Mouse (Mus musculus): ENCODE measurements at regions not wholly inside any gene's neighbourhood (a gene's known extent, or its start where the extent isn't known, plus 50 kb on each side); places are given as distances from the start of the nearest gene placed in this dataset.
"Not testable (repeated sequence)": the region's sequence is repeated elsewhere in the genome, so short reads cannot be mapped to it uniquely, and the experiment has no call there.

GRCm38 (mm10) chr9:17987606-17988005 lies 304.3 kb upstream of the Chordc1 start:
- peak; percentile 5 to 7 for DNase-seq
- intact Hi-C loops (cut with DNase I): no loop called here

- DNase-seq: no peak
- intact Hi-C loops (cut with DNase I): no loop called here
Observed at GRCm38 (mm10) chr9:18002557-18002956, 289.4 kb upstream of the Chordc1 start.

- intact Hi-C loops (cut with DNase I): no loop called here
- DNase-seq: no peak
Observed at GRCm38 (mm10) chr9:18041346-18041745, 250.6 kb upstream of the Chordc1 start.

- intact Hi-C loops (cut with DNase I); DNase-seq: not testable (repeated sequence)
Observed at GRCm38 (mm10) chr9:18042636-18043035, 249.3 kb upstream of the Chordc1 start.

GRCm38 (mm10) chr9:18076942-18077341 lies 215.0 kb upstream of the Chordc1 start:
- intact Hi-C loops (cut with DNase I): no loop called here

GRCm38 (mm10) chr9:18078446-18078845 lies 213.5 kb upstream of the Chordc1 start:
- DNase-seq; intact Hi-C loops (cut with DNase I): not testable (repeated sequence)

More at GRCm38 (mm10) chr9:18076942-18077341, 215.0 kb upstream of the Chordc1 start:
- DNase-seq: no peak

GRCm38 (mm10) chr9:18079120-18079519 lies 212.8 kb upstream of the Chordc1 start:
- DNase-seq; intact Hi-C loops (cut with DNase I): not testable (repeated sequence)

All from heart, postnatal 36 days (tissue).